Mouse (Mus musculus): ENCODE data around the gene Gm5751. TPM values are rescaled to one million over a fixed set of nuclear protein-coding genes. Genes with fewer than 3 reads are reported as not detected.

Gene Gm5751
- polyA plus RNA-seq, 1 experiment from 2014 or later, result not detected

DNA sequence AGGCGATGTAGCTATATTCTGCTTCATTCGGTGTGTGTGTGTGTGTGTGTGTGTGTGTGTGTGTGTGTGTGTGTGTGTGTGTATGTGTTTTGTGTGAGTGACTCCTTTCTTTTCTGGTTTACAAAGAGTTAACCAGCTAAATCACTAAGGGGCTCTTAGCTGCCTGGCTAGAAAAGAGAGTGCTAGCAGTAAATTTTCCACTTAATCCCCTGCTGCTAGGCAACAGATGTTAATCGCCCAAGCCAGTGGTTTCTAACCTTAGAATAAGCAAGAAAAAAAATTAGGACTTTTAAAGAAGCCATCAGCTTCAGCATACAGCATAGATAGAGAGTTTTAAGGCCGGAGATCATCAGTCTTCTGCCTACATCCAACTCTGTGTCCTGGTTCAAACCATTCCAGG, 53.3 kb downstream of the Gm5751 start:
- no peaks in the 10 kb centered on the region for H3K27me3 ChIP-seq (replicated peaks; ENCODE audit: control insufficient read depth, insufficient read depth, low read length)
- H3K4me1 ChIP-seq (replicated peaks; ENCODE audit: control insufficient read depth, insufficient read depth, low read length), result no peaks in the 10 kb centered on the region
- no peak overlapping the region for H3K4me3 ChIP-seq (ENCODE audit: low read depth, low read length)
- H3K4me2 ChIP-seq (replicated peaks; ENCODE audit: low read depth), result no peak overlapping the region
- no peak for TF ChIP-seq CTCF (IDR thresholded peaks at IDR 0.05; ENCODE audit: low read depth)
- WGBS, result 30% methylated on average over 4 of the region's 4 CpGs
- H3K27ac ChIP-seq (ENCODE audit: low read depth, low read length), result no peak overlapping the region
- no peak overlapping the region for H3K9ac ChIP-seq (ENCODE audit: low read depth, low read length)
- H3K9me3 ChIP-seq (ENCODE audit: control insufficient read depth), result no peaks in the 10 kb centered on the region
- H3K36me3 ChIP-seq (ENCODE audit: control insufficient read depth, insufficient read depth), result no peaks in the 10 kb centered on the region
- ATAC-seq, result no peak

Other genes with a start within 250 kb of the Gm5751 start
- not detected in 2 replicates for gene Ssxb8, start 183.4 kb upstream of the Gm5751 start, polyA plus RNA-seq (2015; fragmentation: Nextera tagmentation; extraction: Ambion mirVana)
- gene Ssx9, start 125.8 kb upstream of the Gm5751 start, polyA plus RNA-seq (2015; fragmentation: Nextera tagmentation; extraction: Ambion mirVana), result not detected in 2 replicates
- not detected in 2 replicates for gene Ssxb5, start 70.6 kb upstream of the Gm5751 start, polyA plus RNA-seq (2015; fragmentation: Nextera tagmentation; extraction: Ambion mirVana)
- gene Gm6592, start 30.3 kb upstream of the Gm5751 start, polyA plus RNA-seq (2015; fragmentation: Nextera tagmentation; extraction: Ambion mirVana), result not detected in 2 replicates
- 1.9 and 2.3 TPM in 2 replicates for gene B630019K06Rik, start 18.1 kb downstream of the Gm5751 start, polyA plus RNA-seq (2015; fragmentation: Nextera tagmentation; extraction: Ambion mirVana)
- gene Fthl17b, start 88.7 kb downstream of the Gm5751 start, polyA plus RNA-seq (2015; fragmentation: Nextera tagmentation; extraction: Ambion mirVana), result not detected in 2 replicates
- gene Fthl17c, start 102.3 kb downstream of the Gm5751 start, polyA plus RNA-seq (2015; fragmentation: Nextera tagmentation; extraction: Ambion mirVana), result not detected in 2 replicates
- gene Fthl17d, start 112.5 kb downstream of the Gm5751 start, polyA plus RNA-seq (2015; fragmentation: Nextera tagmentation; extraction: Ambion mirVana), result not detected in 2 replicates
- not detected in 2 replicates for gene Fthl17e, start 159.2 kb downstream of the Gm5751 start, polyA plus RNA-seq (2015; fragmentation: Nextera tagmentation; extraction: Ambion mirVana)
- gene Fthl17f, start 188.8 kb downstream of the Gm5751 start, polyA plus RNA-seq (2015; fragmentation: Nextera tagmentation; extraction: Ambion mirVana), result not detected in 2 replicates
- gene 4930402K13Rik, start 230.3 kb downstream of the Gm5751 start, polyA plus RNA-seq (2015; fragmentation: Nextera tagmentation; extraction: Ambion mirVana), result not detected in 2 replicates